Mouse (Mus musculus) embryonic facial prominence, embryonic 10.5 days (tissue): ENCODE results near the gene Gkn1. TPM values are rescaled to one million over a fixed set of nuclear protein-coding genes. Genes with fewer than 3 reads are reported as not detected.

Experiments
- DNase-seq: peaks from one replicate; pipeline ENCODE4 v3.0.0-alpha.2; 2017; ENCODE audit warnings: low spot score
- H3K27ac ChIP-seq: fragments of 300-500 bp; sonication (generic); replicated peaks from 2 replicates; pipeline ENCODE4 v1.5.1; 2016; ENCODE audit warnings: mild to moderate bottlenecking
- H3K27me3 ChIP-seq: fragments of 300-500 bp; sonication (generic); replicated peaks from 2 replicates; pipeline ENCODE4 v1.6.1; 2016; ENCODE audit warnings: low read depth, mild to moderate bottlenecking; ENCODE audit not compliant: poor library complexity, severe bottlenecking
- H3K36me3 ChIP-seq: fragments of 300-500 bp; sonication (generic); replicated peaks from 2 replicates; pipeline ENCODE4 v1.6.1; 2016; ENCODE audit warnings: mild to moderate bottlenecking, moderate library complexity
- H3K4me1 ChIP-seq: fragments of 300-500 bp; sonication (generic); 2 replicates; pipeline ENCODE4 v1.6.1; 2016
- H3K4me3 ChIP-seq: fragments of 300-500 bp; sonication (generic); 2 replicates; pipeline ENCODE4 v1.5.1; 2016; ENCODE audit warnings: mild to moderate bottlenecking, moderate library complexity
- H3K9me3 ChIP-seq: fragments of 300-500 bp; sonication (generic); 2 replicates; pipeline ENCODE4 v1.6.1; 2016; ENCODE audit warnings: mild to moderate bottlenecking
- WGBS: fragments of 180-500 bp; shearing (Covaris S2); methylation state at CpG from one replicate; pipeline ENCODE4 v1.1.7; 2016; 5-methylcytosine and 5-hydroxymethylcytosine counted together
- polyA plus RNA-seq: library from polyadenylated mRNA; unstranded; fragments of >200 nt; fragmentation: Nextera tagmentation; extraction: Ambion mirVana; gene quantifications from 2 replicates; pipeline ENCODE4 v1.2.1, GENCODE M21; 2016

Gkn1 gene
- polyA plus RNA-seq, 1 experiment from 2014 or later: not detected

GRCm38 (mm10) chr6:87369223-87369622 is 18.5 kb upstream of the Gkn1 start:
- Histone ChIP-seq H3K36me3 (no peaks in the 10 kb centered on the region), H3K4me1 (no peaks in the 10 kb centered on the region), H3K27me3 (no peaks in the 10 kb centered on the region), H3K4me3 (no peak overlapping the region), H3K9me3 (no peaks in the 10 kb centered on the region), H3K27ac (no peak overlapping the region)
- WGBS: 92% methylated on average over 5 of the region's 5 CpGs
- DNase-seq: no peak

- WGBS: 83% methylated on average over 5 of the region's 5 CpGs
- H3K27me3 ChIP-seq: no peaks in the 10 kb centered on the region
- no peak overlapping the region for H3K4me3 ChIP-seq
- no peaks in the 10 kb centered on the region for H3K4me1 ChIP-seq
- no peak for DNase-seq
- H3K36me3 ChIP-seq: no peaks in the 10 kb centered on the region
- H3K9me3 ChIP-seq: no peaks in the 10 kb centered on the region
- H3K27ac ChIP-seq: no peak overlapping the region
These were observed 3.7 kb upstream of the Gkn1 start for GRCm38 (mm10) chr6:87354441-87354840.

- H3K4me1 ChIP-seq: peaks cover 26% of the 10 kb centered on the region
- no peaks in the 10 kb centered on the region for H3K36me3 ChIP-seq
- no peak overlapping the region for H3K27ac ChIP-seq
- 33% methylated on average over 6 of the region's 6 CpGs for WGBS
- no peak for DNase-seq
- peaks cover 4% of the 10 kb centered on the region; the same call in 1 of the 2 replicates for H3K27me3 ChIP-seq
- 0 out of 2 replicates have a peak overlapping the region, but pooled peaks have one; percentile 83 for H3K4me3 ChIP-seq
- no peaks in the 10 kb centered on the region for H3K9me3 ChIP-seq
These were observed 14.8 kb downstream of the Gkn1 start for GRCm38 (mm10) chr6:87335935-87336295.

GRCm38 (mm10) chr6:87335091-87335934 is 15.4 kb downstream of the Gkn1 start, which contains the start of gene Antxr1:
Antxr1 (minus strand) TSS chr6:87335821.
- Histone ChIP-seq H3K36me3 (no peaks in the 10 kb centered on the region), H3K9me3 (no peaks in the 10 kb centered on the region), H3K4me1 (peaks cover 26% of the 10 kb centered on the region), H3K27me3 (peaks cover 4% of the 10 kb centered on the region; the same call in 1 of the 2 replicates), H3K27ac (peak within 1 kb of the TSS; percentile 94), H3K4me3 (peak within 1 kb of the TSS; percentile 83)
- under 1% methylated on average over 54 of the region's 54 CpGs for WGBS
- peak; percentile 78 for DNase-seq

GRCm38 (mm10) chr6:87334361-87335090 is 16.2 kb downstream of the Gkn1 start:
- no peaks in the 10 kb centered on the region for H3K9me3 ChIP-seq
- H3K27me3 ChIP-seq: peaks cover 4% of the 10 kb centered on the region; the same call in 1 of the 2 replicates
- WGBS: 12% methylated on average over 11 of the region's 11 CpGs
- peak; percentile 58 for DNase-seq
- H3K4me1 ChIP-seq: peaks cover 26% of the 10 kb centered on the region
- H3K4me3 ChIP-seq: peak overlapping the region; percentile 83
- H3K36me3 ChIP-seq: no peaks in the 10 kb centered on the region
- H3K27ac ChIP-seq: peak overlapping the region; percentile 94

GRCm38 (mm10) chr6:87332380-87332779 is 18.4 kb downstream of the Gkn1 start:
- Histone ChIP-seq H3K36me3 (no peaks in the 10 kb centered on the region), H3K9me3 (no peaks in the 10 kb centered on the region), H3K27ac (no peak overlapping the region), H3K4me1 (peaks cover 26% of the 10 kb centered on the region), H3K27me3 (peaks cover 4% of the 10 kb centered on the region; the same call in 1 of the 2 replicates), H3K4me3 (no peak overlapping the region)
- no peak for DNase-seq
- WGBS: 89% methylated on average over 2 of the region's 2 CpGs

GRCm38 (mm10) chr6:87328265-87329173 is 22.2 kb downstream of the Gkn1 start:
- Histone ChIP-seq H3K9me3 (no peaks in the 10 kb centered on the region), H3K27me3 (no peaks in the 10 kb centered on the region), H3K4me3 (no peak overlapping the region), H3K4me1 (peaks cover 13% of the 10 kb centered on the region), H3K27ac (no peak overlapping the region), H3K36me3 (peaks cover 5% of the 10 kb centered on the region; the same call in 1 of the 2 replicates)
- DNase-seq: no peak
- 90% methylated on average over 22 of the region's 22 CpGs for WGBS

- H3K9me3 ChIP-seq: no peaks in the 10 kb centered on the region
- no peak overlapping the region for H3K27ac ChIP-seq
- no peaks in the 10 kb centered on the region for H3K27me3 ChIP-seq
- H3K4me3 ChIP-seq: no peak overlapping the region
- peaks cover 6% of the 10 kb centered on the region for H3K4me1 ChIP-seq
- 83% methylated on average over 2 of the region's 2 CpGs for WGBS
- no peak for DNase-seq
- peaks cover 5% of the 10 kb centered on the region; the same call in 1 of the 2 replicates for H3K36me3 ChIP-seq
These were observed 23.8 kb downstream of the Gkn1 start for GRCm38 (mm10) chr6:87326932-87327331.

GRCm38 (mm10) chr6:87323381-87323780 is 27.4 kb downstream of the Gkn1 start:
- Histone ChIP-seq H3K36me3 (peaks cover 5% of the 10 kb centered on the region; the same call in 1 of the 2 replicates), H3K27ac (no peak overlapping the region), H3K4me3 (no peak overlapping the region), H3K4me1 (no peaks in the 10 kb centered on the region), H3K27me3 (no peaks in the 10 kb centered on the region), H3K9me3 (no peaks in the 10 kb centered on the region)
- WGBS: 82% methylated on average over 2 of the region's 2 CpGs
- DNase-seq: no peak

- H3K4me1 ChIP-seq: no peaks in the 10 kb centered on the region
- no peaks in the 10 kb centered on the region for H3K36me3 ChIP-seq
- DNase-seq: no peak
- H3K27me3 ChIP-seq: no peaks in the 10 kb centered on the region
- H3K4me3 ChIP-seq: no peak overlapping the region
- no peaks in the 10 kb centered on the region for H3K9me3 ChIP-seq
- 93% methylated on average over 7 of the region's 7 CpGs for WGBS
- no peak overlapping the region for H3K27ac ChIP-seq
These were observed 32.1 kb downstream of the Gkn1 start for GRCm38 (mm10) chr6:87318651-87319050.

- H3K9me3 ChIP-seq: no peaks in the 10 kb centered on the region
- WGBS: 86% methylated on average over 8 of the region's 8 CpGs
- no peak for DNase-seq
- no peak overlapping the region for H3K4me3 ChIP-seq
- no peaks in the 10 kb centered on the region for H3K27me3 ChIP-seq
- H3K36me3 ChIP-seq: peaks cover 3% of the 10 kb centered on the region
- no peak overlapping the region for H3K27ac ChIP-seq
- H3K4me1 ChIP-seq: no peaks in the 10 kb centered on the region
These were observed 33.8 kb downstream of the Gkn1 start for GRCm38 (mm10) chr6:87316966-87317365.

- Histone ChIP-seq H3K9me3 (no peaks in the 10 kb centered on the region), H3K4me3 (no peak overlapping the region), H3K36me3 (peaks cover 45% of the 10 kb centered on the region), H3K4me1 (no peaks in the 10 kb centered on the region), H3K27ac (no peak overlapping the region), H3K27me3 (no peaks in the 10 kb centered on the region)
- no peak for DNase-seq
- WGBS: 88% methylated on average over 4 of the region's 4 CpGs
These were observed 38.0 kb downstream of the Gkn1 start for GRCm38 (mm10) chr6:87312761-87313160.
